Mouse (Mus musculus): ENCODE data around the gene Sgsh. TPM values are rescaled to one million over a fixed set of nuclear protein-coding genes. Genes with fewer than 3 reads are reported as not detected.

Sgsh gene
- polyA plus RNA-seq, 1 experiment = 4.2 TPM

GRCm38 (mm10) chr11:119395931-119396330 is 40.6 kb upstream of the Sgsh start:
- peaks cover 3% of the 10 kb centered on the region for H3K79me2 ChIP-seq (ENCODE audit: control insufficient read depth, insufficient read depth)
- TF ChIP-seq E2F4 (IDR thresholded peaks at IDR 0.05; ENCODE audit: insufficient read depth) = no peak
- TF ChIP-seq SRF (IDR thresholded peaks at IDR 0.05; ENCODE audit: control insufficient read depth, insufficient read length, low read depth) = no peak
- H3K4me2 ChIP-seq (ENCODE audit: low read depth) = no peak overlapping the region
- H3K4me3 ChIP-seq = no peak overlapping the region
- H3K36me3 ChIP-seq (ENCODE audit: control insufficient read depth, insufficient read depth) = peaks cover 9% of the 10 kb centered on the region
- no peak overlapping the region for H3ac ChIP-seq (ENCODE audit: control insufficient read depth, insufficient read length)
- H3K27me3 ChIP-seq (ENCODE audit: control insufficient read depth, insufficient read depth, insufficient read length) = no peaks in the 10 kb centered on the region

- H3K4me3 ChIP-seq = no peak overlapping the region
- no peak overlapping the region for H3ac ChIP-seq (ENCODE audit: control insufficient read depth, insufficient read length)
- TF ChIP-seq POLR2AphosphoS2 (IDR thresholded peaks at IDR 0.05; ENCODE audit: insufficient read length, low read depth) = no peak
- no peak for TF ChIP-seq POLR2A (IDR thresholded peaks at IDR 0.05; ENCODE audit: insufficient read length, low read depth)
- no peak for TF ChIP-seq MYOD1 (IDR thresholded peaks at IDR 0.05; ENCODE audit: control insufficient read depth in 1 of 3, insufficient read length in 2 of 3, low read depth in 2 of 3)
- TF ChIP-seq SRF (IDR thresholded peaks at IDR 0.05; ENCODE audit: control insufficient read depth, insufficient read length, low read depth) = no peak
- no peak for TF ChIP-seq MYOG (IDR thresholded peaks at IDR 0.05; ENCODE audit: control insufficient read depth in 1 of 3, insufficient read depth in 1 of 3, insufficient read length in 2 of 3, low read depth in 2 of 3)
- peaks cover 6% of the 10 kb centered on the region for H3K36me3 ChIP-seq (ENCODE audit: control insufficient read depth, insufficient read depth)
- no peak overlapping the region for H3K4me2 ChIP-seq (ENCODE audit: low read depth)
- H3K79me2 ChIP-seq (ENCODE audit: control insufficient read depth, insufficient read depth) = peaks cover 3% of the 10 kb centered on the region
- H3K27me3 ChIP-seq (ENCODE audit: control insufficient read depth, insufficient read depth, insufficient read length) = no peaks in the 10 kb centered on the region
These were observed 40.1 kb upstream of the Sgsh start for GRCm38 (mm10) chr11:119395394-119395793.

GRCm38 (mm10) chr11:119394210-119394609 is 38.9 kb upstream of the Sgsh start:
- Histone ChIP-seq H3K36me3 (ENCODE audit: control insufficient read depth, insufficient read depth) (no peaks in the 10 kb centered on the region), H3K79me2 (ENCODE audit: control insufficient read depth, insufficient read depth) (peaks cover 3% of the 10 kb centered on the region), H3K4me2 (ENCODE audit: low read depth) (peak overlapping the region; percentile 85), H3K4me3 (no peak overlapping the region), H3ac (ENCODE audit: control insufficient read depth, insufficient read length) (no peak overlapping the region), H3K27me3 (ENCODE audit: control insufficient read depth, insufficient read depth, insufficient read length) (no peaks in the 10 kb centered on the region)
- TF ChIP-seq MYOG (IDR thresholded peaks at IDR 0.05; ENCODE audit: control insufficient read depth in 1 of 3, insufficient read depth in 1 of 3, insufficient read length in 2 of 3, low read depth in 2 of 3) = no peak
- no peak for TF ChIP-seq CEBPB (IDR thresholded peaks at IDR 0.05; ENCODE audit: insufficient read depth, poor library complexity, severe bottlenecking)
- TF ChIP-seq USF1 (IDR thresholded peaks at IDR 0.05; ENCODE audit: low read depth) = no peak
- no peak for TF ChIP-seq E2F4 (IDR thresholded peaks at IDR 0.05; ENCODE audit: insufficient read depth)
- no peak for TF ChIP-seq POLR2AphosphoS2 (IDR thresholded peaks at IDR 0.05; ENCODE audit: insufficient read length, low read depth)
- no peak for TF ChIP-seq MYOD1 (IDR thresholded peaks at IDR 0.05; ENCODE audit: control insufficient read depth in 1 of 3, insufficient read length in 2 of 3, low read depth in 2 of 3)
- TF ChIP-seq TCF3 (IDR thresholded peaks at IDR 0.05; ENCODE audit: insufficient read length, low read depth) = no peak

DNA sequence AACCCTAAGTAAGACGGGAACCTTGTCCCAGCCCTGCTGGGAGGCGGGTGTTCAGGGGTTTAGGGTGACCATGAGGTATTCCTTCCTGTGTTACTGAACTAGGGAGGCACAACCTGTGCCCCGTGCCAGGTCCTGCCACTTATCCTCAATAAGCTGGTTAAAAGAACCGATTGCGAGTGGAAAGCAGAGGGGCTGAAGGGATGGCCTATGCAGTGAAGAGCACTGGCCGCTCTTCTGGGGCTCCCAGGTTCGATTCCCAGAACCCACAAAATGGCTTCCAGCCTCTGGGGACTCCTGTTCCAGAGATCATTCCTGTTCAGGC is 38.1 kb upstream of the Sgsh start:
- Histone ChIP-seq H3ac (ENCODE audit: control insufficient read depth, insufficient read length) (peak overlapping the region; percentile 7), H3K36me3 (ENCODE audit: control insufficient read depth, insufficient read depth) (no peaks in the 10 kb centered on the region), H3K4me3 (peak overlapping the region; percentile 91), H3K27me3 (ENCODE audit: control insufficient read depth, insufficient read depth, insufficient read length) (no peaks in the 10 kb centered on the region), H3K4me2 (ENCODE audit: low read depth) (peak overlapping the region; percentile 85), H3K79me2 (ENCODE audit: control insufficient read depth, insufficient read depth) (peaks cover 3% of the 10 kb centered on the region)
- TF ChIP-seq POLR2AphosphoS2 (IDR thresholded peaks at IDR 0.05; ENCODE audit: insufficient read length, low read depth) (no peak), SRF (IDR thresholded peaks at IDR 0.05; ENCODE audit: control insufficient read depth, insufficient read length, low read depth) (no peak), MYOG (IDR thresholded peaks at IDR 0.05; ENCODE audit: control insufficient read depth in 1 of 3, insufficient read depth in 1 of 3, insufficient read length in 2 of 3, low read depth in 2 of 3) (no peak), TCF12 (IDR thresholded peaks at IDR 0.05; ENCODE audit: insufficient read depth, poor library complexity, severe bottlenecking) (no peak), USF1 (IDR thresholded peaks at IDR 0.05; ENCODE audit: low read depth) (no peak), REST (IDR thresholded peaks at IDR 0.05; ENCODE audit: insufficient read depth, insufficient read length) (no peak), CEBPB (IDR thresholded peaks at IDR 0.05; ENCODE audit: insufficient read depth, poor library complexity, severe bottlenecking) (no peak), E2F4 (IDR thresholded peaks at IDR 0.05; ENCODE audit: insufficient read depth) (no peak), MAX (IDR thresholded peaks at IDR 0.05; ENCODE audit: low read depth) (no peak), POLR2A (IDR thresholded peaks at IDR 0.05; ENCODE audit: insufficient read length, low read depth) (no peak), MYOD1 (IDR thresholded peaks at IDR 0.05; ENCODE audit: control insufficient read depth in 1 of 3, insufficient read length in 2 of 3, low read depth in 2 of 3) (no peak), TCF3 (IDR thresholded peaks at IDR 0.05; ENCODE audit: insufficient read length, low read depth) (no peak)

DNA sequence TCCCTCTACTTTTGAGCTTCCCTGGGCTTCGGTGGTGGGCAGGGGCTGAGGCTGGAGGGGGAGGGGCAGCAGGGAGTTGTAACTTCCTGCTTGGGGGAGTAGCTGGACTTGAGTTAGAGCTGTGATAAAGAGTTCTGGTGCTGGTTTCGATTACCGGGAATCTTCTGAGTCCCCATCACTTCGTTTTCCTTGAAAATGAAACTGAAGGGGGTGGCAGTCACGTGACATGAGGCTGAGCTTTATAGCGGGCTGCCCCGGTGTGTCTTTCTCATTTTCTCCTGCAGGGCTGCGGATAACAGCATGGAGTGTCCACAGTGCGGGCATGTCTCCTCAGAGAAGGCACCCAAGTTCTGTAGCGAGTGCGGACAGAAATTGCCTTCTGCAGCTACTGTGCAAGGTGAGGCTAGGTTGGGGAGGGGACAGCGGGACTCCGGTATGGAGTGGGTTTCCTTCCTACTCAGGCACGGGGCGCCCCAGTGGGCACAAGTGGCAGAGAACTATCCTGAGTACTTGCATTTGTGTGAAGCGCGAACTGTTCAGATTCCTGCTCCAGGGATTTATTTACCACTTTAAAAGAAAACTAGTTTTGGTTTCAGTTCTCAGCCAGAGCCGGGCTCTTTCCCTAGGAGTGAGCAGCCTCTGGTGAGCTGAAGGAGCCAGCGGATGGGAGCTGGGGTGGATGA is 37.6 kb upstream of the Sgsh start, which contains the start of gene Rnf213:
Rnf213 (plus strand) TSS at position 301 of the 683 bp plus-strand sequence.
- H3K27me3 ChIP-seq (ENCODE audit: control insufficient read depth, insufficient read depth, insufficient read length) = no peaks in the 10 kb centered on the region
- peak within 1 kb of the TSS; percentile 7 for H3ac ChIP-seq (ENCODE audit: control insufficient read depth, insufficient read length)
- H3K79me2 ChIP-seq (ENCODE audit: control insufficient read depth, insufficient read depth) = peaks cover 3% of the 10 kb centered on the region
- no peaks in the 10 kb centered on the region for H3K36me3 ChIP-seq (ENCODE audit: control insufficient read depth, insufficient read depth)
- TF ChIP-seq POLR2AphosphoS2 (IDR thresholded peaks at IDR 0.05; ENCODE audit: insufficient read length, low read depth) (peak; percentile 52), SRF (IDR thresholded peaks at IDR 0.05; ENCODE audit: control insufficient read depth, insufficient read length, low read depth) (no peak), USF1 (IDR thresholded peaks at IDR 0.05; ENCODE audit: low read depth) (peak; percentile 98), MAX (IDR thresholded peaks at IDR 0.05; ENCODE audit: low read depth) (no peak), POLR2A (IDR thresholded peaks at IDR 0.05; ENCODE audit: insufficient read length, low read depth) (peak; percentile 56)
- H3K4me3 ChIP-seq = peak within 1 kb of the TSS; percentile 91
- H3K4me2 ChIP-seq (ENCODE audit: low read depth) = peak within 1 kb of the TSS; percentile 85

All from myocyte (in vitro differentiated cells).